13 mouse cellular contexts compared by ENCODE assay signal in genomic region chr1:90283176-90283775, GRCm38 (mm10).
A peak's percentile ranks its signal among the peaks of the same experiment; 100 is the strongest.
DNase-seq lines count a peak whose midpoint lies in the region; ATAC-seq and TF ChIP-seq lines count a peak whose summit lies in the region.
"Had no signal": no experiment of that assay in that cellular context is flagged by ENCODE, and none has a peak within 500 bp of the region (broad histone marks: within the 10 kb centered on the region; RNA-seq: fewer than 3 reads in every experiment).

No protein-coding gene starts in this region.

- no peak overlapping the region for H3K9ac ChIP-seq in forebrain, embryonic 15.5 days (replicated peaks)
- H3K9ac ChIP-seq in forebrain, embryonic 14.5 days (ENCODE audit: low read length): no peak overlapping the region
- H3K9ac ChIP-seq in liver, embryonic 15.5 days: no peak overlapping the region

- intact Hi-C loops in left cerebral cortex, adult 2 months (cut with DNase I): no loop called here
- intact Hi-C loops in left cerebral cortex, postnatal 14 days (cut with DNase I): no loop called here

- H3K9me3 ChIP-seq in forebrain, embryonic 15.5 days: no peaks in the 10 kb centered on the region
- no peaks in the 10 kb centered on the region for H3K9me3 ChIP-seq in forebrain, embryonic 14.5 days (replicated peaks; ENCODE audit: control insufficient read depth, low read length)
- H3K9me3 ChIP-seq in liver, embryonic 15.5 days (replicated peaks): no peaks in the 10 kb centered on the region

- H3K27ac ChIP-seq in forebrain, embryonic 15.5 days (replicated peaks): 0 out of 2 replicates have a peak overlapping the region, but pooled peaks have one; percentile 37
- no peak overlapping the region; the same call in 1 of the 2 replicates for H3K27ac ChIP-seq in forebrain, embryonic 14.5 days (ENCODE audit: low read depth, low read length)
- peak overlapping the region; percentile 24; the same call in 1 of the 2 replicates for H3K27ac ChIP-seq in left cerebral cortex, adult 2 months
- peak overlapping the region; percentile 31; the same call in 1 of the 2 replicates for H3K27ac ChIP-seq in liver, embryonic 15.5 days (replicated peaks)

- H3K4me2 ChIP-seq in forebrain, embryonic 15.5 days (replicated peaks): no peak overlapping the region
- no peak overlapping the region for H3K4me2 ChIP-seq in forebrain, embryonic 14.5 days (ENCODE audit: low read length)
- H3K4me2 ChIP-seq in liver, embryonic 15.5 days: no peak overlapping the region

- H3K4me3 ChIP-seq in forebrain, embryonic 15.5 days: no peak overlapping the region
- H3K4me3 ChIP-seq in forebrain, embryonic 14.5 days (ENCODE audit: low read depth, low read length): no peak overlapping the region
- H3K4me3 ChIP-seq in left cerebral cortex, adult 2 months: no peak overlapping the region
- no peak overlapping the region for H3K4me3 ChIP-seq in liver, embryonic 15.5 days (replicated peaks)

- H3K27me3 ChIP-seq in forebrain, embryonic 15.5 days: no peaks in the 10 kb centered on the region
- H3K27me3 ChIP-seq in forebrain, embryonic 14.5 days (replicated peaks; ENCODE audit: control insufficient read depth, insufficient read depth, low read length): no peaks in the 10 kb centered on the region
- H3K27me3 ChIP-seq in liver, embryonic 15.5 days: peaks cover 6% of the 10 kb centered on the region; the same call in 1 of the 2 replicates

- no peak for TF ChIP-seq CTCF in left cerebral cortex, adult 2 months (IDR thresholded peaks at IDR 0.05)

- DNase-seq in forebrain, embryonic 14.5 days (ENCODE audit: low spot score): no peak
- no peak for DNase-seq in left cerebral cortex, adult 2 months (ENCODE audit: extremely low spot score in 1 of 2, low spot score in 2 of 2)
- DNase-seq in left cerebral cortex, postnatal 14 days (ENCODE audit: low spot score in 2 of 2): no peak
- peak; percentile 62 for DNase-seq in ZHBTc4 (ENCODE audit: low read depth, low spot score)
- DNase-seq in natural killer cell, adult 2 months (ENCODE audit: low spot score in 2 of 2): no peak
- no peak for DNase-seq in cerebellum, postnatal 14 days
- DNase-seq: cerebellum, adult 8-10 months; heart, postnatal 14 days; right cerebral cortex, postnatal 25 days; thymus, postnatal 36 days had no signal

- H3K36me3 ChIP-seq in forebrain, embryonic 15.5 days: no peaks in the 10 kb centered on the region
- H3K36me3 ChIP-seq in forebrain, embryonic 14.5 days (ENCODE audit: control insufficient read depth, insufficient read depth, low read length): no peaks in the 10 kb centered on the region
- H3K36me3 ChIP-seq in liver, embryonic 15.5 days (replicated peaks): no peaks in the 10 kb centered on the region

- peaks cover 50% of the 10 kb centered on the region for H3K4me1 ChIP-seq in forebrain, embryonic 15.5 days
- peaks cover 33% of the 10 kb centered on the region for H3K4me1 ChIP-seq in forebrain, embryonic 14.5 days (ENCODE audit: control insufficient read depth, insufficient read depth, low read length)
- peaks cover 65% of the 10 kb centered on the region for H3K4me1 ChIP-seq in liver, embryonic 15.5 days (replicated peaks)

- ATAC-seq in forebrain, embryonic 15.5 days (replicated peaks): no peak
- ATAC-seq in forebrain, embryonic 14.5 days: no peak
- ATAC-seq in liver, embryonic 15.5 days (ENCODE audit: insufficient read depth): no peak
- ATAC-seq: intestine, embryonic 16.5 days had no signal

- WGBS in forebrain, embryonic 15.5 days: 40% methylated on average over 11 of the region's 11 CpGs
- 51% methylated on average over 11 of the region's 11 CpGs for WGBS in forebrain, embryonic 14.5 days
- 71% methylated on average over 11 of the region's 11 CpGs for WGBS in liver, embryonic 15.5 days (ENCODE audit: insufficient replicate concordance)
